Mouse (Mus musculus) urinary bladder, postnatal 25 days (tissue): ENCODE measurements around the gene Adra2c.

Experiments
- DNase-seq: peaks from one replicate; pipeline ENCODE4 v3.0.0; 2022; ENCODE audit warnings: low spot score

Adra2c gene

GRCm38 (mm10) chr5:35278019-35278418 is at the start of gene Adra2c:
Adra2c (plus strand) TSS chr5:35278319.
- DNase-seq, result no peak

GRCm38 (mm10) chr5:35233142-35233541 is 45.0 kb upstream of the Adra2c start:
- DNase-seq, result no peak

GRCm38 (mm10) chr5:35237757-35238156 is 40.4 kb upstream of the Adra2c start:
- no peak for DNase-seq

- DNase-seq, result no peak
Measured at GRCm38 (mm10) chr5:35238627-35239026, 39.5 kb upstream of the Adra2c start.

- no peak for DNase-seq
Measured at GRCm38 (mm10) chr5:35241556-35241955, 36.6 kb upstream of the Adra2c start.

GRCm38 (mm10) chr5:35244204-35244603 is 33.9 kb upstream of the Adra2c start:
- DNase-seq, result no peak

GRCm38 (mm10) chr5:35245555-35246273 is 32.4 kb upstream of the Adra2c start:
- no peak for DNase-seq

GRCm38 (mm10) chr5:35254964-35255716 is 23.0 kb upstream of the Adra2c start:
- no peak for DNase-seq

GRCm38 (mm10) chr5:35263716-35264115 is 14.4 kb upstream of the Adra2c start:
- DNase-seq, result no peak

GRCm38 (mm10) chr5:35267486-35267885 is 10.6 kb upstream of the Adra2c start:
- no peak for DNase-seq

- DNase-seq, result no peak
Measured at GRCm38 (mm10) chr5:35275356-35275755, 2.8 kb upstream of the Adra2c start.

- DNase-seq, result peak; percentile 13
Measured at GRCm38 (mm10) chr5:35278741-35279695, 899 bp downstream of the Adra2c start.

GRCm38 (mm10) chr5:35279696-35280001 is 1.5 kb downstream of the Adra2c start:
- DNase-seq, result no peak

- no peak for DNase-seq
Measured at GRCm38 (mm10) chr5:35280002-35280782, 2.1 kb downstream of the Adra2c start.

- DNase-seq, result no peak
Measured at GRCm38 (mm10) chr5:35280783-35281165, 2.7 kb downstream of the Adra2c start.

- no peak for DNase-seq
Measured at GRCm38 (mm10) chr5:35285281-35285680, 7.2 kb downstream of the Adra2c start.

- DNase-seq, result no peak
Measured at GRCm38 (mm10) chr5:35286190-35286589, 8.1 kb downstream of the Adra2c start.

- DNase-seq, result peak; percentile 15
Measured at GRCm38 (mm10) chr5:35299621-35300020, 21.5 kb downstream of the Adra2c start.

- DNase-seq, result no peak
Measured at GRCm38 (mm10) chr5:35304191-35304590, 26.1 kb downstream of the Adra2c start.

- DNase-seq, result no peak
Measured at GRCm38 (mm10) chr5:35305332-35305731, 27.2 kb downstream of the Adra2c start.

GRCm38 (mm10) chr5:35306692-35307091 is 28.6 kb downstream of the Adra2c start:
- no peak for DNase-seq

- DNase-seq, result no peak
Measured at GRCm38 (mm10) chr5:35309853-35310252, 31.7 kb downstream of the Adra2c start.
